Mouse (Mus musculus): ENCODE measurements around the gene Caprin2.
A peak's percentile ranks its signal among the peaks of the same experiment; 100 is the strongest.
"Not testable (repeated sequence)": the region's sequence is repeated elsewhere in the genome, so short reads cannot be mapped to it uniquely, and the experiment has no call there.

Gene Caprin2

GRCm38 (mm10) chr6:148895773-148896506, at the start of gene Caprin2:
Gene Caprin2, minus strand, starts transcription at chr6:148896237.
- peak; percentile 95 for DNase-seq (ENCODE audit: low spot score)

GRCm38 (mm10) chr6:148944767-148945508, 48.9 kb upstream of the Caprin2 start:
- DNase-seq (ENCODE audit: low spot score), result peak; percentile 68

GRCm38 (mm10) chr6:148944344-148944766, 48.3 kb upstream of the Caprin2 start:
- no peak for DNase-seq (ENCODE audit: low spot score)

- no peak for DNase-seq (ENCODE audit: low spot score)
Measured at GRCm38 (mm10) chr6:148943695-148944094, 47.7 kb upstream of the Caprin2 start.

- DNase-seq (ENCODE audit: low spot score), result no peak
Measured at GRCm38 (mm10) chr6:148942406-148942805, 46.4 kb upstream of the Caprin2 start.

- DNase-seq (ENCODE audit: low spot score), result no peak
Measured at GRCm38 (mm10) chr6:148941880-148942279, 45.8 kb upstream of the Caprin2 start.

- DNase-seq (ENCODE audit: low spot score), result not testable (repeated sequence)
Measured at GRCm38 (mm10) chr6:148940383-148940782, 44.3 kb upstream of the Caprin2 start.

- DNase-seq (ENCODE audit: low spot score), result no peak
Measured at GRCm38 (mm10) chr6:148937693-148938092, 41.7 kb upstream of the Caprin2 start.

- no peak for DNase-seq (ENCODE audit: low spot score)
Measured at GRCm38 (mm10) chr6:148934961-148935590, 39.0 kb upstream of the Caprin2 start.

GRCm38 (mm10) chr6:148931281-148931680, 35.2 kb upstream of the Caprin2 start:
- DNase-seq (ENCODE audit: low spot score), result no peak

GRCm38 (mm10) chr6:148918841-148919398, 22.9 kb upstream of the Caprin2 start:
- no peak for DNase-seq (ENCODE audit: low spot score)

GRCm38 (mm10) chr6:148917672-148918071, 21.6 kb upstream of the Caprin2 start:
- DNase-seq (ENCODE audit: low spot score), result no peak

GRCm38 (mm10) chr6:148916817-148917216, 20.8 kb upstream of the Caprin2 start:
- DNase-seq (ENCODE audit: low spot score), result no peak

GRCm38 (mm10) chr6:148913938-148914337, 17.9 kb upstream of the Caprin2 start:
- no peak for DNase-seq (ENCODE audit: low spot score)

GRCm38 (mm10) chr6:148911906-148912305, 15.9 kb upstream of the Caprin2 start:
- DNase-seq (ENCODE audit: low spot score), result not testable (repeated sequence)

GRCm38 (mm10) chr6:148906958-148907357, 10.9 kb upstream of the Caprin2 start:
- DNase-seq (ENCODE audit: low spot score), result no peak

GRCm38 (mm10) chr6:148902728-148903127, 6.7 kb upstream of the Caprin2 start:
- no peak for DNase-seq (ENCODE audit: low spot score)

- no peak for DNase-seq (ENCODE audit: low spot score)
Measured at GRCm38 (mm10) chr6:148896507-148896851, 442 bp upstream of the Caprin2 start.

GRCm38 (mm10) chr6:148894888-148895772, 907 bp downstream of the Caprin2 start:
- DNase-seq (ENCODE audit: low spot score), result no peak

GRCm38 (mm10) chr6:148873911-148874310, 22.1 kb downstream of the Caprin2 start:
- DNase-seq (ENCODE audit: low spot score), result no peak

- no peak for DNase-seq (ENCODE audit: low spot score)
Measured at GRCm38 (mm10) chr6:148845629-148846028, 50.4 kb downstream of the Caprin2 start.

- DNase-seq (ENCODE audit: low spot score), result no peak
Measured at GRCm38 (mm10) chr6:148841760-148842159, 54.3 kb downstream of the Caprin2 start.
